Mouse (Mus musculus): ENCODE data around the gene Tubb2a.

Tubb2a gene

GRCm38 (mm10) chr13:34077492-34078271 is at the start of gene Tubb2a:
Gene Tubb2a, minus strand, starts transcription at chr13:34078007.
- DNase-seq: peak; percentile 93

DNA sequence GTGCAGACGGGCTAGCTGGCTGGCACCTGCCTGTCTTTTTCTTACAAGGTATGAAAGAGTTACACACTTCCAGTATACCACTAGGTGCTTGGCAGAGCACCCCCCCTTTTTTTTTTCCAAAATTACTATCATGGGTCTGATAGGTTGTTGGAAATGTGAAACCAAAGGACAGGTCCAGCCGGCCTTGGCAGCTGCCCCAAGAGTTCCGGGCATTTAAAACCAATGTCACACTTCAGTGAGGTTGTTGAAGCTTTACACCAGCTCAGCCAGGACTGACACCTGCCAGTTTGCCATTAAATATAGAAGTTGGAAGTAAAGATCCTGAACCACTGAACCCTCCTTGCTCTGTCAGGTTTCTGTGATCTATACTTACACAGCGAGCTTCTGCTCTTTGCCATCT is 47.9 kb upstream of the Tubb2a start:
- no peak for DNase-seq

DNA sequence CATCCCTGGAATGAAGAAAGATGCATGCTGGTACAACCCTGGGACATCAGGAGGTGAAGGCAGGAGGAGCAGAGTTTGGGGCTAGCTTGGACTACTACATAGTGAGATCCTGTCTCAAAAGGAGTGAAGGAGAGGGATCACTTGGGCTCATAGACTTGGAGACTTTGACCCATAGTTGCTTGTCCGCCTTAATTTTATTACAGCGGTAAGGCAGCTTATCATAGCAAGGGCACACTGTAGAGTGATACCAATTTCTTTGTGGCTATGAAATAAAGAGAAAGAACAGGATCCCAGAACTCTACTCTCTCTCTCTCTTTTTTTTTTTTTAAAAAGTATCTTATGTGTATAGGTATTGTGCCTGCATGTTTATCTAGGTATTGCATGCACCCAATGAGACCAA is 42.7 kb upstream of the Tubb2a start:
- DNase-seq: no peak

DNA sequence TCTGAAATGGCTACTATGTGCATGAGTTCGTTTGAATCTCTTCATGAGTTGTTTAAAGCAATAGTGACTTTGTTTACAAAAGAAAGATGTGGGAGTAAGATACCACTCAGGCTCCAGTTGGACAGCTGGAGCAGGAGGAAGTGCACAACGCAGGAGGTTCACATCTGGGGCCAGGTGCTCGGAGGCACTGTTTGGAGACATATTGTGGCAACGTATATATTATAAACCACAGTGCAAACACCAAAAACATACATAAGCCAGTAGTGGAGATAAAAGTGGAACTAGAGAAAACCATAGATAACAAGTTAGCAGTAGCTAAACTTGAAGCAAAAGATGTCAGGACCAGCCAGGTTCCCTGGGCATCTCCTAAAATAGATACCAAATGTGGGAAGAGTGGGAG is 41.6 kb upstream of the Tubb2a start:
- peak; percentile 50 for DNase-seq

DNA sequence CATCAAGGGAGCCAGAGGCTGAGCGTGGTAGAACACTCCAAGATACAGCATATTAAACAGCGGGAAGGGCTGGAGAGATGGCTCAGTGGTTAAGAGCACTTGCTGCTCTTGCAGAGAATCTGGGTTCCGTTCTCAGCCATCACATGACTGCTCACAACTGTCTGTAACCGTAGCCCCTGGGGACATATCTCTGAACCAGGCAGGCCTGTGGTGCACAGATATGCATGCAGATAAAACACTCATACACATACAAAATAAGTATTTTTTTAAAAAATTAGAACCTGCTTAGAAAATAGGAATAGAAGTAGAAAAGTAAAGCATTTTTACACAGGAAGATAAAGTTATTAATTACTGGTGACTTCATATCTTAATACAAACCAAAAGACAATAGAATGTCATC is 41.0 kb upstream of the Tubb2a start:
- no peak for DNase-seq

DNA sequence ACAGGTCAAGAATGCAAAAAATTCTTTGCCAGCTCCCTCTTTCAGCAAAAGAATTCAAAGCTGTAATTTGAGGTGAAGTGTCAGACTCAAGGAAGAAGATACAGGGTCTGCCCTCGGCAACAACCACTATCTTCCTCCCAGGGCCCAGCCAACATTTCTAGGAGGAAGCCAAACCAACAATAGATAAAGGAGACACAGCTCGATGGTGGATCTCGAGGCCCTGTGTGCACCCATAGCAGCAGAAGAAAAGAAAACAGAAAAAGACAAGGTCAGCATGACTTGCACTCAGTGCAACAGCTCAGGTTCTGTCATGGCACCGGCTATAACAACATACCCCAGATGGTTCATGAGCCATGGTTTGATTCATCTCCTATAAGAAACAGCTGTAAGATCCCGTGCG is 38.7 kb upstream of the Tubb2a start:
- no peak for DNase-seq

- peak; percentile 51 for DNase-seq
These were observed 36.8 kb upstream of the Tubb2a start for GRCm38 (mm10) chr13:34114654-34115053.

- no peak for DNase-seq
These were observed 35.3 kb upstream of the Tubb2a start for GRCm38 (mm10) chr13:34113086-34113485.

DNA sequence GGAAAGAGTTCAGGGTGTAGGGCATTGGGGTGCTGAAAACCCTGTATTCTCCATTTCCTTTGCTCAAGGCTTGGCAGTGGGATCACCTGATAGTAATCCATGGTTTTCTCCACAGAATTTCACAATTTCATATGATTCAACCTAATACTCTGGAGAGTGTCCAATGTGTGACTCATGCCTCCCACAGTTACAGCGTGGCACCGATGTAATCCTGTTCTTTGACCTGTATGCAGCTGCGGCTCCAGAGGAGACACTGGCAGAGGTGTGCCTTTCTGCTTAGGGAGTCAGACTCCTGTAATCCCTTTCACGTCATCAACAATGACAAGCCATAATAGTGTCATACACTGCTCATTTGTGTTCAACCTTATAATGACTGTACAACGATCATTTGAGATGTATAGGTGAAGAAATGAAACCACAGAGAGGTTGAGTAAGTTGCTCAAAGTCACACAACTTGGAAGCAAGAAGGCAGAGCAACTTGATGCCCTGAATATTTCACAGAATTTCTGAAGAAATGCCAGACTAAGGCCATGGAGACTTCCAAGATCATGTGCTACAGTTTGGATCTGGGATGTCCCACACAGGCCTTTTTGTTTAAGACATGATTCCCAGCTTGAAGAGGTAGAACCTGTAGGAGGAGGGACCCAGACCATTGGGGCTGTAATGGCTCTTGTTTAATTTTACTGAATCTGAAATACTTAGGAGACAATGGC is 34.7 kb upstream of the Tubb2a start:
- no peak for DNase-seq

- no peak for DNase-seq
These were observed 34.1 kb upstream of the Tubb2a start for GRCm38 (mm10) chr13:34111878-34112277.

DNA sequence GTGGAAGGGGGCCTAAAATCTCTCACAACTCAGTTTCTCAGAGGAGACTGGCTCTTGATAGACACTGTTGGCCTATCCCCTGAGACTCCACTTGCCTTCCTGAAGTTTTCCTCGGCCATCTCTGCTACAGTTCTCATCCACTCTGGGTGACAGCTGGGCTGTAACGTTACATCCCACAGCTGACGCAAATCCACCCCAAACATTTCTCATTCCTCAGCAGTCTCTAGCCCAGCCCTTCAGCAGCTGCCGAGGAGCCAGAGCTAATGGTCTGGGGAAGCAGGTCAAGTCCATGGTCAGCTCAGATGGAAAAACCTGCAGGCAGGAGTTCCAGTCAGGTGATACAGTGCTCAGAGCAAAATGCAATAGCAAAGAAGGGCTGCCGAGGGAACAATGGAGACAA is 33.2 kb upstream of the Tubb2a start:
- no peak for DNase-seq

- DNase-seq: no peak
These were observed 31.9 kb upstream of the Tubb2a start for GRCm38 (mm10) chr13:34109677-34110058.

DNA sequence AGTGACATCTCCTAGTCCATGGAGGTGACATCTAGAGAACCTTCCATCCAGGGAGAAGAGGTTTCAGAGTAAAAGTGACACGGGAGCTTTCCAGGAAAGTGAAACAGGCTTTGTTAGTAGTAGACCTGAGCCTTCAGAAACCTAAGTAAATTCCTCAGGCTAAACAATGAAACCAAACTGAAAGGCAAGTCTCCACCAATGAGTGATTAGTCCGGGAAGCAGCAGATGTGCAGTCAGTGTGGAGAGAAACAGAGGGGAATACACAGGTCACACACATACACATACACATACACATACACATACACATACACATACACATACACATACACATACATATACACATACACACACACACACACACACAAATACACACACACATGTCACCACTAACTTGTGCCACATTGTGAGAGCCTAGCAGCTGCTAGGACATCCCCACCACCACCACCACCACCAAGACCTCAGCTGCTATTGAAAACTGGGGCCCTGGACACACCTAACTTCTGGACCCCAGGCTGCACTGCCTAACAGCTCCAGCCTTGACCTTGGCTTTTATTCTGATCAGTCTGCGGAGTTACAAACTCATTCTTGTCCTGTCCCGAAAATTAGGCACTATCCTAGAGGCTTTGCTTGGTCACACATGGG is 31.3 kb upstream of the Tubb2a start:
- no peak for DNase-seq

- no peak for DNase-seq
These were observed 29.2 kb upstream of the Tubb2a start for GRCm38 (mm10) chr13:34106999-34107398.

DNA sequence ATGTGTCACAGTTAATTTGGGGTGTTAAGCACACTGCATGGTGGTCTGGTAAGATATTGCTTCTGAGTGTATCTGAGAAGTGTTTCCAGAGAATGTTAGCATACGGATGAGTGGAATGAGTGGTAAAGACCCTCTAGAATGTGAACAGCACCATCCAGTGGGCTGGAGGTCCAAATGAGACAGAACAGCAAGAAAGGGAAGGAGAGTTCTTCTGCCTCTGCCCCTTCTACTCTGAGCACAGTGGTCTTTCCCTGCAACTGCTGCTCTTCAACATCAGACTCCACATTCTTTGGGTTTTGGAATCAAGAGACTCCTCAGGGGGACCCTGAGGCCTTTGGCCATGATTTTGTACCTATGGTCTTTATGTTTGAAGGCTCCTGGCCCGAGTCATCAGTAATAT is 28.4 kb upstream of the Tubb2a start:
- DNase-seq: no peak

DNA sequence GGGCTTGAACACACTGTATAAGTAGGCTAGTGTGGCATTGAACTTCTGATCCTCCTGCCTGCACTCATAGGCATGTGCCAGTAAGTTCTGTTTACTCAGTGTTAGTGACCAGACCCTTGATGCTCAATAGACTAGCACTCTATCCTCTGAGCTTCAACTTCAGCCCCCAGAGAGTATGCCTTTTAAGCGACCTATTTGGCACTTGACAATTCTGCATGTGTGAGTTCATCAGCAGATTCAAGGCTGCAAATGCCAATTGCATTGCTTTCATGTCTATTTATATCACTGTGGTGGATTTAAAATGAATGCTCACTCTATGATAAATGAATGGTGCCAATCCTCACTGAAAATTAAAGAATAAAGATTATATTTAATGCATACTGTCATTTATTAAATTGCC is 27.6 kb upstream of the Tubb2a start:
- no peak for DNase-seq

- DNase-seq: no peak
These were observed 24.1 kb upstream of the Tubb2a start for GRCm38 (mm10) chr13:34101908-34102307.

GRCm38 (mm10) chr13:34101247-34101646 is 23.4 kb upstream of the Tubb2a start:
- DNase-seq: no peak

- no peak for DNase-seq
These were observed 22.9 kb upstream of the Tubb2a start for GRCm38 (mm10) chr13:34100733-34101132.

GRCm38 (mm10) chr13:34097086-34097485 is 19.3 kb upstream of the Tubb2a start:
- DNase-seq: no peak

- no peak for DNase-seq
These were observed 18.6 kb upstream of the Tubb2a start for GRCm38 (mm10) chr13:34096455-34096854.

- peak; percentile 41 for DNase-seq
These were observed 18.0 kb upstream of the Tubb2a start for GRCm38 (mm10) chr13:34095542-34096435.

DNA sequence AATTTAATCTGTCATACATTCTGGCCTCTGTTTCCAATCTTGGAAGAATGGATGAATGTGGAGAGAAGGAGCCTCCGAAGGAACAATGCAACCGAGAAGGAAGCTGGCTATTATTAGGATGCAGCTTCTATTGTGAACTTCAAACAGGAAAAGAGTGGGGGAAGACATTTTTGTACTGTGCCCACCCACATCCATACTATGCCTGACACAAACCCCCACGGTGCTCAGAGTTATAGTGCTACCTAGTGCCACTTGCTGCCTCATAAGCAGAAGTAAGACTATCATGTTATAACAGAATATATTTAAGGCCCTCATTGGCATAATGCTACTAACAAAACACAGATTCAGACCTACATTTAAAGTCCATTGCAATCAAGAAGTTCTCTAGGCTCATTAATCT is 11.6 kb upstream of the Tubb2a start:
- DNase-seq: no peak

Data from thymus, postnatal 25 days (tissue).